In the genomic region with DNA sequence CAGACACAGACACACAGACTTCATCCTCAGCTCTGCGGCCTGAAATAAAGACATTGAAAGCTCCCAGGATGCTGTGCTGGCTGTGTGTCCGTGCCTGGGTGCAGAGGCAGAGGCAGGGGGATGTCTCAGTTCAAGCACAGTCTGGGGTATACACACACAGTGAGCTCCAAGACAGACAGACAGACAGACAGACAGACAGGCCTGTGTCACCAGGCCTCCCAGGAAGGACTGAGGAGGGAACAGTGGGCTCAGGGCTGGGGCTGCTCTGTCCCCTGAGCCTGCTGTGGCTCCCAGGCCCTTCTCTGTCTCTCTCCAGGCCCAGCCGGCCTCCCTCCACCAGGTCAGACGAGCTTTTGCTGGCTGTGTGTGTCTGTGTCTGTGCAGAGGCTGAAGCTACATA, we compare ENCODE assay signal across 13 mouse cellular contexts. TPM values are rescaled to one million over a fixed set of nuclear protein-coding genes. Genes with fewer than 3 reads are reported as not detected.
DNase-seq lines count a peak whose midpoint lies in the region; ATAC-seq lines count a peak whose summit lies in the region.
"Had no signal": no experiment of that assay in that cellular context is flagged by ENCODE, and none has a peak within 500 bp of the region (broad histone marks: within the 10 kb centered on the region; RNA-seq: fewer than 3 reads in every experiment).

No protein-coding gene starts in this region.

- no peak overlapping the region for H3K4me2 ChIP-seq in stomach, embryonic 16.5 days (ENCODE audit: low read depth, low read length)

- H3K4me3 ChIP-seq in stomach, embryonic 16.5 days (replicated peaks; ENCODE audit: low read length): no peak overlapping the region

- no peak overlapping the region for H3K9ac ChIP-seq in stomach, embryonic 16.5 days (ENCODE audit: low read length)

- no peaks in the 10 kb centered on the region for H3K36me3 ChIP-seq in stomach, embryonic 16.5 days (ENCODE audit: control insufficient read depth, insufficient read depth, low read length)

- no peak overlapping the region for H3K27ac ChIP-seq in stomach, embryonic 16.5 days (ENCODE audit: low read length)

- peak; percentile 8 for DNase-seq in gastrocnemius, postnatal 10 days
- DNase-seq in gastrocnemius, postnatal 25 days: no peak
- DNase-seq in spleen, postnatal 4 days (ENCODE audit: low spot score in 2 of 2): peak; percentile 27 to 76
- DNase-seq in spleen, adult 18-20 months: no peak
- DNase-seq in liver: peak; percentile 13
- no peak for DNase-seq in frontal cortex, postnatal 10 days (ENCODE audit: low spot score in 2 of 2)
- DNase-seq in left cerebral cortex, adult 9 months (ENCODE audit: low spot score in 2 of 2): no peak
- DNase-seq: heart, adult 18-20 months; kidney, postnatal 14 days; thymus, postnatal 14 days had no signal

- WGBS in stomach, embryonic 16.5 days: 65% methylated on average over 4 of the region's 4 CpGs

- H3K4me1 ChIP-seq in stomach, embryonic 16.5 days (ENCODE audit: control insufficient read depth, insufficient read depth, low read length): no peaks in the 10 kb centered on the region

- ATAC-seq in stomach, embryonic 16.5 days (ENCODE audit: insufficient read depth, low FRiP score): peak; percentile 19

- peaks cover 13% of the 10 kb centered on the region for H3K9me3 ChIP-seq in stomach, embryonic 16.5 days (replicated peaks; ENCODE audit: control insufficient read depth, low read length)

- no peaks in the 10 kb centered on the region for H3K27me3 ChIP-seq in stomach, embryonic 16.5 days (ENCODE audit: control insufficient read depth, insufficient read depth, low read length)

RNA-seq across cellular contexts. Expression of a gene that starts 43.3 kb away (rescaled TPM):
- total RNA-seq in gastrocnemius, postnatal 10 days (2021): not detected
- total RNA-seq in gastrocnemius, postnatal 25 days (2021): not detected
- polyA plus RNA-seq in stomach, embryonic 16.5 days (2015; fragmentation: Nextera tagmentation; extraction: Ambion mirVana): not detected in 2 replicates
- total RNA-seq: heart, adult 18-20 months; left cerebral cortex, postnatal 25 days had no signal
- polyA plus RNA-seq: brain, embryonic 14.5 days had no signal

Comparison
In these comparisons a context has a peak if more than half of its experiments do, and no peak if none do; other contexts are left out.
1. DNase-seq: peak in gastrocnemius, postnatal 10 days (single experiment), spleen, postnatal 4 days (2 of 2) and liver (single experiment); none in gastrocnemius, postnatal 25 days (single experiment), spleen, adult 18-20 months (0 of 2), frontal cortex, postnatal 10 days (0 of 2) and left cerebral cortex, adult 9 months (0 of 2).